Mouse (Mus musculus) midbrain, embryonic 11.5 days (tissue): ENCODE measurements around the gene Pik3c2a. TPM values are rescaled to one million over a fixed set of nuclear protein-coding genes. Genes with fewer than 3 reads are reported as not detected.
"Not testable (repeated sequence)": the region's sequence is repeated elsewhere in the genome, so short reads cannot be mapped to it uniquely, and the experiment has no call there.

Experiments
- ATAC-seq: fragments of 200-750 bp; cut with Nextera tagmentation; 2 replicates; pipeline ENCODE4 v1.8.0; 2017; ENCODE audit warnings: moderate TSS enrichment, moderate library complexity; ENCODE audit not compliant: low FRiP score
- DNase-seq: peaks from one replicate; pipeline ENCODE4 v3.0.0; 2015; ENCODE audit warnings: low spot score; ENCODE audit errors: missing footprints
- H3K27ac ChIP-seq: fragments of 300-500 bp; sonication (generic); 2 replicates; pipeline ENCODE4 v1.5.1; 2014; ENCODE audit warnings: low read depth, low read length
- H3K27me3 ChIP-seq: fragments of 300-500 bp; sonication (generic); 2 replicates; pipeline ENCODE4 v1.6.1; 2014; ENCODE audit warnings: mild to moderate bottlenecking, low read length, moderate library complexity, mixed read lengths; ENCODE audit not compliant: control insufficient read depth, insufficient read depth
- H3K36me3 ChIP-seq: fragments of 300-500 bp; sonication (generic); 2 replicates; pipeline ENCODE4 v1.6.1; 2014; ENCODE audit warnings: mild to moderate bottlenecking, low read length, moderate library complexity, mixed read lengths; ENCODE audit not compliant: control insufficient read depth, insufficient read depth
- H3K4me1 ChIP-seq: fragments of 300-500 bp; sonication (generic); 2 replicates; pipeline ENCODE4 v1.6.1; 2014; ENCODE audit warnings: low read length; ENCODE audit not compliant: control insufficient read depth, insufficient read depth
- H3K4me2 ChIP-seq: fragments of 300-500 bp; sonication (generic); 2 replicates; pipeline ENCODE4 v1.6.1; 2014; ENCODE audit warnings: mild to moderate bottlenecking, moderate library complexity
- H3K4me3 ChIP-seq: fragments of 300-500 bp; sonication (generic); 2 replicates; pipeline ENCODE4 v1.5.1; 2014; ENCODE audit warnings: low read depth, low read length
- H3K9ac ChIP-seq: fragments of 300-500 bp; sonication (generic); 2 replicates; pipeline ENCODE4 v1.6.1; 2014; ENCODE audit warnings: low read length
- H3K9me3 ChIP-seq: fragments of 300-500 bp; sonication (generic); 2 replicates; pipeline ENCODE4 v1.6.1; 2016; ENCODE audit warnings: low read length; ENCODE audit not compliant: control insufficient read depth
- WGBS: fragments of 180-500 bp; shearing (Covaris S2); extraction: QIAGEN DNeasy Blood & Tissue Kit; methylation state at CpG from one replicate; pipeline ENCODE4 v1.1.7; 2014; 5-methylcytosine and 5-hydroxymethylcytosine counted together
- polyA plus RNA-seq: library from polyadenylated mRNA; unstranded; fragments of >200 nt; fragmentation: Nextera tagmentation; extraction: Ambion mirVana; gene quantifications from 2 replicates; pipeline ENCODE4 v1.2.1, GENCODE M21; 2014

The Pik3c2a gene
- polyA plus RNA-seq, 1 experiment from 2014 or later = 26.3 TPM

DNA sequence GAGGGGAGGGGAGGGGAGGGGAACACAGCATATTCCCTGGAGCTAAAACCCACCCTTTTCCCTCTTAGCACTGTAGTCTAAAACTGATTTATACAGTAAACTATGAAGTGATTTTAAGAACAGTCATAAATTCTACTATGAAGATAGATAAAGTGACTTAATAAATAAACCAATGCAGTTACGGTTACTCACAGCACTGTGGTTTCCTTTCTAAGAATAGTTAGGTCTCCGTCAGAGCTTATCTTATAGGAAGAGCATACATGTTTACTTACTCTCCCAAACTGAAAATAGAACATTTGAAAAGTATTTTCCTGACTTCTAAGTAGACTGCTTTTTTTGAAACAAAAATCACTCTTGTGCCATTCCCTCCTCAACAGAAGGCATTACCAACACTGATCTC, 12.3 kb downstream of the Pik3c2a start:
- Histone ChIP-seq H3K4me2 (no peak overlapping the region), H3K36me3 (no peaks in the 10 kb centered on the region), H3K9me3 (no peaks in the 10 kb centered on the region), H3K9ac (no peak overlapping the region), H3K27me3 (no peaks in the 10 kb centered on the region), H3K27ac (no peak overlapping the region), H3K4me3 (no peak overlapping the region), H3K4me1 (no peaks in the 10 kb centered on the region)
- 93% methylated on average over 2 of the region's 2 CpGs for WGBS
- ATAC-seq (no peak), DNase-seq (no peak)

DNA sequence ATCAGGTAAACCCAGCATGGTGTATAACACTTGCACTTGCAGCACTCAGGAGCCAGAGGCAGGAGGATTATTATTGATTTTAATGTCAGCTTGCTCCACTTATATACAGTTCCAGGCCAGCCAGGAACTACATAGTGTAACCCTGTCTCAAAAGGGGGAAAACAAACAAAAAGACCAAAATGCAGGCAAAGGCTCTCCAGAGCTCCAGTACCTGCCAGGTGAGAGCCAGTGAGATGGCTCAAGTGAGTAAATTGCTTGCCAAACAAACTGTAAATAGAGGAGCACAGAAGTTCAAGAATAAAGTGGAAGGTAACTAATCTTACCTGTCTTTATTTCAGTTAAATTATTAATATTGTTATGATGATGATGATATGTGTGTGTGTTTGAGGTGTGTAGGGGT, 16.0 kb downstream of the Pik3c2a start:
- no peaks in the 10 kb centered on the region for H3K4me1 ChIP-seq
- no peaks in the 10 kb centered on the region for H3K9me3 ChIP-seq
- H3K27ac ChIP-seq = no peak overlapping the region
- no peaks in the 10 kb centered on the region for H3K36me3 ChIP-seq
- H3K4me3 ChIP-seq = no peak overlapping the region
- no peak overlapping the region for H3K9ac ChIP-seq
- no peak for DNase-seq
- no peak for ATAC-seq
- H3K27me3 ChIP-seq = no peaks in the 10 kb centered on the region
- no peak overlapping the region for H3K4me2 ChIP-seq

DNA sequence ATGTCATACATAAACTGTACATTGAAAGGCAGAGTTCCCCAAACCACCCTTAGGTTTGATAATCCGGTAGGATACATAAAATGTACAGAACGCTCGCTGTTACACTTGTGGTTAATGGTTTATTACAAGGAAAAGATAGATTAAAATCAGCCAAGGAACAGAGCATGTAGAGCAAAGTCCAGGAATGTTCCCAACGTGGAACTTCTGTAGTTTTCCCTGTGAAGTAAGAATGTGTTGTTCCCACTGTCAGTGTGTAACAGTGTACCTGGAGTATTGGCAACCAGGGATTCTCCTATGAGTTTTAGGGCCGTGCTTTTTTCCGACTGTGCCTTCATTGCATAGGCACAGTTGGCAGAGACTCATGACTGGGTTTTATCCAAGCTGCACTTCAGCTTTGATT, 17.5 kb downstream of the Pik3c2a start:
- no peak for ATAC-seq
- no peaks in the 10 kb centered on the region for H3K4me1 ChIP-seq
- no peaks in the 10 kb centered on the region for H3K27me3 ChIP-seq
- H3K27ac ChIP-seq = no peak overlapping the region
- H3K9ac ChIP-seq = no peak overlapping the region
- no peaks in the 10 kb centered on the region for H3K9me3 ChIP-seq
- WGBS = 96% methylated on average over 6 of the region's 6 CpGs
- no peak overlapping the region for H3K4me2 ChIP-seq
- H3K36me3 ChIP-seq = no peaks in the 10 kb centered on the region
- no peak for DNase-seq
- no peak overlapping the region for H3K4me3 ChIP-seq

DNA sequence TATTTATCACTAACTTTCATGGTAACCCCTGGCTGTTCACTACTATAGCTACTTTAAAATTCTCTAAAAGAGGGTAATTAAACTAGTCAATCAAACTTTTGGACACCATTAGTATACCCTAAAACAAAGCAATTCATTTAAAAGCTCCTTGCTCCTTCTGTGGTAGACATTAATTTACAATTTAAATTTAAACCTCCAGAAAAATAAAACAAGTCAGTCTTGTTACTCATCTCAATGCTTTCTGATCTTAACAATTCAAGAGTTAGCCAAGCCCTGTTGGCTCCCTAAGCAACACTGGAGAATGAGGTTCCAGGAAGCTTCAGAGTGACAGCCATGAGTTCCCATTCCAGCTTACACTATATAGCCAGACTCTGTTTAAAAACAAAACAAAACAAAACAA, 22.2 kb downstream of the Pik3c2a start:
- Histone ChIP-seq H3K4me1 (no peaks in the 10 kb centered on the region), H3K27me3 (no peaks in the 10 kb centered on the region), H3K27ac (no peak overlapping the region), H3K4me2 (no peak overlapping the region), H3K9me3 (no peaks in the 10 kb centered on the region), H3K36me3 (no peaks in the 10 kb centered on the region), H3K9ac (no peak overlapping the region), H3K4me3 (no peak overlapping the region)
- DNase-seq = no peak
- no peak for ATAC-seq

DNA sequence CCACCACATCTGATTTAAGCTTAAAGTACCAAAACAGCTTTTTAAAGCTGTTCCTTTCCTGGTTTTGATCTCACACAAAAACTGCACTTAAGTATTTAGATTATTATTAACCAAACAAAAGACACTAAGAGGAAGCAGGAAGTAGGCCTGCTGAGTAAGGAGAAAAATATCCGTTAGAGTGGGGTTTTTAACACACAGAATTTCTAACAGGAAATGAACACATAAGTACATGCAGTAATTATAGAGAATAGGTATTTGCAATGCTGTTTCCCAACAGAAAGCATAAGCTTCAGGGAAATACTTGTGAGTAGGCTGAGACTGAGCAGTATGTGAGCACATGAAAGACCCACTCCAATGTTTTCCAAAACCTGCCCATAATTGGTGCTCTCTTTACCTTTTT, 33.8 kb downstream of the Pik3c2a start:
- Histone ChIP-seq H3K9ac (no peak overlapping the region), H3K9me3 (no peaks in the 10 kb centered on the region), H3K36me3 (no peaks in the 10 kb centered on the region), H3K27ac (no peak overlapping the region), H3K4me2 (no peak overlapping the region), H3K27me3 (no peaks in the 10 kb centered on the region), H3K4me1 (no peaks in the 10 kb centered on the region), H3K4me3 (no peak overlapping the region)
- WGBS = 71% methylated on average over 1 of the region's 1 CpGs
- no peak for DNase-seq
- no peak for ATAC-seq

DNA sequence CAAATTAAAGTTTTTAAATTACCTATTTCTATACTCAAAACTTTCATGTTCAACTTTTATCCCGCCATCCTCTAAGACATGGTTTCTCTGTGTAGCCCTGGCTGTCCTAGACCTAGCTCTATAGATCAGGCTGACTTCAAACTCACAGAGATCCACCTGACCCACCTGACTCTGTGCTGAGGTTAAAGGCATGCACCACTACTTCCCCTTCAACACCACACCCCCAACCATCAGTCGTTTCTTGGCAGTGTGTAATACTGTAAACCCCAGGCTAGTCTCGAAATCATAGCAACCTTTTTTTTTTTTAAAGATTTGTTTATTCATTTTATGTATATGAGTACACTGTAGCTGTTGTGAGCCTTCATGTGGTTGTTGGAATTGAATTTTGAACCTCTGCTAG, 50.9 kb downstream of the Pik3c2a start:
- no peak overlapping the region for H3K4me3 ChIP-seq
- H3K9me3 ChIP-seq = no peaks in the 10 kb centered on the region
- H3K4me2 ChIP-seq = no peak overlapping the region
- no peak for ATAC-seq
- 92% methylated on average over 3 of the region's 3 CpGs for WGBS
- DNase-seq = no peak
- H3K9ac ChIP-seq = no peak overlapping the region
- H3K27me3 ChIP-seq = no peaks in the 10 kb centered on the region
- H3K27ac ChIP-seq = no peak overlapping the region
- no peaks in the 10 kb centered on the region for H3K4me1 ChIP-seq
- no peaks in the 10 kb centered on the region; the same call in 1 of the 2 replicates for H3K36me3 ChIP-seq

DNA sequence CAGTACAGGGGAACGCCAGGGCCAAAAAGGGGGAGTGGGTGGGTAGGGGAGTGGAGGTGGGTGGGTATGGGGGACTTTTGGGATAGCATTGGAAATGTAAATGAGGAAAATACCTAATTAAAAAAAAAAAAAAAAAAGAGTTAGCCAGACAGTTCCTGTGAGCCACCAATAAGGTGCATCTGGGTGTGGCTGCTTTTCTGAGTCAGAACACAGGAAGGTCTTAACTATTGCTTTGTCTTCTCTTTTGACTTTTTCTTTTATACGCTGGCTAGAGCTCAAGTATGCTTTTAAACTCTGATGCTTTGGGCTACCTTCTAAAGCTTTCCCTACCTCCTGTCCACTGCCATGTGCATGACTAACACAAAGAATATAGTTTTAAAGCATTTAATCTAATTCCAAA, 55.9 kb downstream of the Pik3c2a start:
- not testable (repeated sequence) for H3K4me3 ChIP-seq, ATAC-seq, H3K27ac ChIP-seq, H3K36me3 ChIP-seq, H3K9me3 ChIP-seq, H3K9ac ChIP-seq, H3K4me1 ChIP-seq, DNase-seq, H3K27me3 ChIP-seq, H3K4me2 ChIP-seq
- 95% methylated on average over 2 of the region's 2 CpGs for WGBS

DNA sequence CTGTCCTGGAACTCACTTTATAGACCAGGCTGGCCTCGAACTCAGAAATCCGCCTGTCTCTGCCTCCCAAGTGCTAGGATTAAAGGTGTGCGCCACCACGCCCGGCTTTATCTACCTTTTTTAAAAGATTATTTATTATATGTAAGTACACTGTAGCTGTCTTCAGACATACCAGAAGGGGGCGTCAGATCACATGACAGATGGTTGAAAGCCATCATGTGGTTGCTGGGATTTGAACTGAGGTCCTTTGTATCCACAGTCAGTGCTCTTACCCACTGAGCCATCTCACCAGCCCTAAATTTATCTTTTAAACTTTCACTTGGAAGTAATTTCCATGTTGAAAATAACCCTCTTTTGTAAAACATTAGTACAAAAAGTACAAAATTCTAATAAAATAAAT, 64.1 kb downstream of the Pik3c2a start:
- H3K9me3 ChIP-seq, H3K4me3 ChIP-seq, H3K4me2 ChIP-seq, ATAC-seq, H3K36me3 ChIP-seq, H3K4me1 ChIP-seq, H3K27ac ChIP-seq, H3K27me3 ChIP-seq, DNase-seq, H3K9ac ChIP-seq: not testable (repeated sequence)
- 85% methylated on average over 6 of the region's 6 CpGs for WGBS

DNA sequence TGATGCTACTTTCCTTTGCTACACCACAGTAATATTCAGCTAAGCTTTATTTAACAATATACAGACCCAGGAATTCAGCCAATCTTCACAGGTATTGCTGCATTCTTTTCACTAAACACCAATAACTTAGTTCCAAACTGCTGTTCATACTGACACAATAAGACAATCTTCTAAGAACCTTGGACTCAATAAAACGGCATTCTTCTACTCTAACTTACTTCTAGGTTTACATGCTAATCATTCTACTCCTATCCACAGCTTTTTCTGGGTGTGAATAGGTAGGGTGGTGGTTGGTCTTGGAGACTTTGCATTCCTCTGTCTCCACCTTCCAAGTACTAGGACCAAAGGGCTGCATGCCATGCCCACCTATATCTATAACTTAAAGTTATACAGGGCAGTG, 69.0 kb downstream of the Pik3c2a start:
- ATAC-seq (no peak), DNase-seq (no peak)
- no peaks in the 10 kb centered on the region for H3K27me3 ChIP-seq
- 87% methylated on average over 1 of the region's 1 CpGs for WGBS
- H3K36me3 ChIP-seq = no peaks in the 10 kb centered on the region
- H3K27ac ChIP-seq = no peak overlapping the region
- no peaks in the 10 kb centered on the region for H3K9me3 ChIP-seq
- H3K9ac ChIP-seq = no peak overlapping the region
- H3K4me3 ChIP-seq = no peak overlapping the region
- no peaks in the 10 kb centered on the region for H3K4me1 ChIP-seq
- H3K4me2 ChIP-seq = no peak overlapping the region

DNA sequence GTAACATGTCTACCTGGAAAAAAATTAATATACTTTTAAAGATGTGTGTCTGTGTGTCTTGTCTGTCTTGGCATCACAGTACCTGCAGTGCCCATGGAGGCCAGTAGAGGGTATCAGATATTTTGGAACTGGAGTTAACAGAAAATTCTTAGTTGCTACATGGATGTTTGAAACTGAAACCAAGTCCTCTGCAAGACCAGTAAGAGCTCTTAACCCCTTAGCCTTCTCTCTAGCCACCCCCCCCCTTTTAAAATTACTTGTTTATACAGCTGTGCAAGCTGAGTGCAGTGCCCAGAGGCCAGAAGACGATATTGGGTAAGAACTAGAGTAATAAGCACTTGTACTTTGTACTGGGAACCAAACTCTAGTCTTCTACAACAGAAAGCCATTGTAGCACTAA, 107.0 kb downstream of the Pik3c2a start:
- Histone ChIP-seq H3K9ac (no peak overlapping the region), H3K4me3 (no peak overlapping the region), H3K4me2 (no peak overlapping the region), H3K27ac (no peak overlapping the region), H3K36me3 (peaks cover 13% of the 10 kb centered on the region), H3K9me3 (no peaks in the 10 kb centered on the region), H3K27me3 (no peaks in the 10 kb centered on the region), H3K4me1 (peaks cover 6% of the 10 kb centered on the region; the same call in 1 of the 2 replicates)
- WGBS = 57% methylated on average over 1 of the region's 1 CpGs
- DNase-seq (peak; percentile 93), ATAC-seq (no peak)
